Mouse (Mus musculus): Measurements from ENCODE around the gene Fbxo36. TPM values are rescaled to one million over a fixed set of nuclear protein-coding genes. Genes with fewer than 3 reads are reported as not detected.
A peak's percentile ranks its signal among the peaks of the same experiment; 100 is the strongest.

Gene Fbxo36
- total RNA-seq, 2 experiments from 2014 or later, result 1.5 to 1.9 TPM

DNA sequence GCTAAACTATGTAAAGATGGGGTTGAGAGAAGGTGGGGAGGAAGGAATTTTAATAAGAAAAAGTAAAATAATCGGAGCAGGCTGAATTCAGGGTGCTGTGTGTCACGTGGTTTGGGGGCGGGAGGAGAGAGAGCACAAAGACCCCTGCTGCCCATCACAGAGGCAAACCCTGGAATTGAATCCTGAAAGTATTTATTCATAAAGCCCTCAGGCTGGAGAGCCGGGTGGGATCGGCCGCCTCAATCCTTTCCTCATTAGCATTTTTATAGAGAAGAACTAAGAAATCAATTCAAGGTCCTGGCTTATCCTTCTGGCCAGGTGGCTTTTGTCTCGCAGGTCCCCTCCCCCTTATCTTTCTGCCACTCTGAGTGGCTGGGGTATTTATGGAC lies 50.4 kb downstream of the Fbxo36 start:
- no peak for DNase-seq

DNA sequence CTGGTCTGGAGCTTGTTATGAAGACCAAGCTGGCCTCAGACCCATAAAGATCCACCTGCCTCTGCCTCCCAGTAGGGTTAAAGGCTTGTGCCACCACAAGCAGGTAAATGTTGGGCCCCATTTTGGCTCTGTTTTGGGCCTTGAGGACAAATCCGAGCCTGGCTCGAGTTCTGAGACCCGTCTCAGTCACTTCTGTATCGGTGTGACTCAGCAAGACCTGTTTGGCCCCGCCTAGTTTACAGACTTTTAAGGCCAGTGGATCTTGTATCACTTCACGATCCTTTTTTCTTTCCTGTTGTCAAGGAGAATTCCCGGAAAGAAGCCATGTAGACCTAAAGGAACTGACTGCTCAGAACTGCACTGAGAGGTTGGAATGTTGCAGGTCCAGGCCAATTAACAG lies 50.9 kb downstream of the Fbxo36 start:
- no peak for DNase-seq

DNA sequence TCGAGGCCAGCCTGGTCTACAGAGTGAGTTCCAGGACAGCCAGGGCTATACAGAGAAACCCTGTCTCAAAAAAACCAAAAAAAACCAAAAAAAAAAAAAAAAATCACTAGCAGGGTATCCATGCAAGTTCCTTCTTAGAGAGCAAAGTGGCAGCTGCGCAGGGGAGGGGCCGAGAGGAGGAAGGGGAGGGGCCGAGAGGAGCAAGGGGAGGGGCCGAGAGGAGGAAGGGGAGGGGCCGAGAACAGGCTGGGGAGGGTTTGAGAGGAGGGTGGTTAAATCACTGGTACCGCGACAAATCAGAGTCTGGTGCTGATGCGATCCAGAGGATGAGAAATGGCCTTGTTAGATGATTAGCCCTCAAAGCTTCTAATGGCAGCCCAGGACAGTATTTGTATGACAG lies 52.1 kb downstream of the Fbxo36 start:
- DNase-seq, result no peak

DNA sequence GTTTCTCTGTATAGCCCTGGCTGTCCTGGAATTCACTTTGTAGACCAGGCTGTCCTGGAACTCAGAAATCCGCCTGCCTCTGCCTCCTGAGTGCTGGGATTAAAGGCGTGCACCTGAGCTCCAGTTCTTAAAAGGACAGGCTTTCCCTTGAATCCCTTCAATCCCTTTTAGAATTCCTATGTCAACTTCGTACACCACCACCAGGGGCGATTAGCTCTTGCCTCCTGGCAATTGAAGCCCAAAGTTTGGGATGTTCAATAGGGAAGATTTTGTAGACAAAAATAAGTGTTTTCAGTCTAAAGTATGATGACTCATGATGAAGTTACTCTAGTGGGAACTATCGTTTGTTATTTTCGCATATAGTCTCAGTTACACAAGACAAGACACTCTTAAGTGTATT lies 57.7 kb downstream of the Fbxo36 start:
- DNase-seq, result no peak

DNA sequence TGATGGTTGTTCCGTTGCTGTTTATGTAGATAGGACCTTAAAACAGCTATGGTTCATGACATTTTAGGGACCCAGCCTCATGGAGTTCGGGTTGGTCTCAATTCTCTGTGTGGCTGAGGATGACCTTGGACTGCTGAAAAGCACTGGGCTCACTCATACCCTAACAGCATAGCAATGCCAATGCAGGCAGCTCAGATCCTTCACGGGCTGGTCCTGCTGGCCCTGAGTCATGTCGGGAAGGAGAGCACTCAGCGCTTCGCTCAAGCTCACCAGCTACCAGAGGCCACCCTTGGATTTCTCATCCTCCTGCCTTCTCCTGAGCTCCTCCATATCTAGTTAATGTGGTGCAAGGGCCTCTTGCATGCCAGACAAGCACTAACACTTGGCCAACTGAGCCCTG lies 59.5 kb downstream of the Fbxo36 start:
- no peak for DNase-seq

DNA sequence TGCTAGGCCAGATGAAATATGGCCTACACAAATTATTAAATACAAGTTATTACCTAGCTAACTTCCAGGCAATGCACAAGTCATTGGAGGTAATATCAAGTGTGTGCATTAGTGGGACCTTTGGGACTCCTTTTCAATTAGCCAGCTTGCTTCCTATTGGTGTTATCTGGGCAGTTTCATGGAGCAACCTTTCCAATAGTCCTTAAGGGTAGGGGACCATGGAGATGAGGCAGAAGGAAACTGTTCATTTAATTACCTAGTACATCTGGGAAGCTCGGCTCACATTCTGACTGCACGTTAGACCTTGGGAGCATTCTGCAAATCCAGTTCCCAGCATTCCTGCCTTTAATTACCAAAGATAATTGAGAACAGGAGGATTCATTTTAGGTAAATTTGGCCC lies 64.8 kb downstream of the Fbxo36 start:
- no peak for DNase-seq

DNA sequence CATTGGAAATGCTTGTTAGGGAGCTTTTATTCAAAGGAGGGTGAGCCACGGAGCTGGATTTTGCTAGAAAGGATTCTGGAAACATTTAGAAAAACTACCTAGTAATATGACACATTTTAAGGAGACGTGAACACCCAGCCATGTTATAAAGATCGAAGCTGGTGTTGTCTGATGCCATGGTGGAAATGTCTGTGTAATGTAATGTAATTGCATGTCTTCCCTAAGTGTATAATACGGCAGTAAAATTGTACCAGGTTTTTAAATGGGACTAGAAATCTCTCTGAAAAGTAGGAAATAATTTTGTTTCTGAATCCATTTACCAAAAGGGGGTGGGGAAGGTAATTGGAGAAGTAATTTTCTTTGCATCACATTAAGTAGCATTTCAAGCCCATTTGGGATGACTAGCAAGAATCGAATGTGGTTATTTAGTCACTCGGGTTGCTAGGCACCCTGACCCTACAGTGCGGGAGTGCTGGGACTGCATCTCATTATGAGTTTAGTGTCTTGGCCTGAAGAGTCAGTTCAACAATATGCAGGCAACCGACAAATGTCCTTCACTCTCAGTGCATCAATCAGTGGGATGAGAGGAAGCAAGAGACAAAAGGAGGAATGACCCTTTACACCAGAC lies 70.7 kb downstream of the Fbxo36 start:
- no peak for DNase-seq

DNA sequence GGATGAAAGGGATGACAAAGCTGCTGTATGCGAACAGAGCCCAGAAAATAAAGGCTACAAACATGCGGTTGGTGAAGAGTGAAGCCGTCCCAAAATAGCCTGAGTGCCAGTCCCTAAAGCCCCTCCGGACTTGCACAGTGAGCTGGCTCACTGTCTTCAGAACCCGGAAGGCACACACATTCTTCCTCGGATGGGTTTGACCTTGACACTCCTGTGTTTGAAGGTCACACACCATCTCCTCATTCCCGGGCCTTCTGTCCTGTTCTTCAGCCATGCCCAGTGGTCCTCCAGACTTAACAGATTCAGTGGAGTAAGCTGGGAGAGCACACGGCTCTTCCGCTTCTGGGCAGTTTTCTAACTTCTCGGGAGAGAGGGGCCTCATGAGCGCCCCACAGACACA lies 72.9 kb downstream of the Fbxo36 start:
- no peak for DNase-seq

DNA sequence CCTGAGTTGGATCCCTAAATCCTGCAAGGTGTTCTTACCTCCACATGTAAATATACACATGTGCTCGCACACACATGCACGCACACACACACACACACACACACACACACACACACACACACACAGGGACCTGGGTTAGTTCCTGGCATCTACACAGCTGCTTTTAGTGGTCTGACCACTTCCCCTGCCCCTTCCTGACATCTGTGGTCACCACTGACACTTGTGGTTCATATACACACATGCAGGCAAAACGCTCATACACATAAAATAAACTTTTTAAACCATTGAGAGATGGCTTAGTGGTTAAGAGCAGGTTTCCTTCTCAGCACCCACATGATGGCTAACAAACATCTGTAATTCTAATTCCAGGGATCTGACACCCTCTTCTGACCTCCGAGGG lies 75.4 kb downstream of the Fbxo36 start:
- no peak for DNase-seq

DNA sequence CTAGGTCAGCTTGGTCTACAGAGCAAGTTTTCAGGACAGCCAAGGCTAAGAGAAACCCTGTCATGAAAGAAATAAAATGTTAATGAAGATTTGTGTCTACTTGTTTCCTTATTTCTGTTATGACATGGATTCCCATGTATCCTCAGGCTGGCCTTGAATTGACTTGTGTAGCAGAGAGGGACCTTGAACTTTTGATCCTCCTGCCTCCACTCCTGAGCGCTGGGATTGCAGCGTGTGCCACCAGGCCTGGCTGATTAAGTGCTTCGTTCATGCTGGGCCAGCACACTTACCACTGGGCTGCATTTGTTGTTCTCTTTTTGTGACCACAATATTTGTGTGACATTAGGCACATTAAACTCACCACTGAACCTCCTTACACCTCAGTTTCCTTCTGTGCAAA lies 79.2 kb downstream of the Fbxo36 start:
- no peak for DNase-seq

DNA sequence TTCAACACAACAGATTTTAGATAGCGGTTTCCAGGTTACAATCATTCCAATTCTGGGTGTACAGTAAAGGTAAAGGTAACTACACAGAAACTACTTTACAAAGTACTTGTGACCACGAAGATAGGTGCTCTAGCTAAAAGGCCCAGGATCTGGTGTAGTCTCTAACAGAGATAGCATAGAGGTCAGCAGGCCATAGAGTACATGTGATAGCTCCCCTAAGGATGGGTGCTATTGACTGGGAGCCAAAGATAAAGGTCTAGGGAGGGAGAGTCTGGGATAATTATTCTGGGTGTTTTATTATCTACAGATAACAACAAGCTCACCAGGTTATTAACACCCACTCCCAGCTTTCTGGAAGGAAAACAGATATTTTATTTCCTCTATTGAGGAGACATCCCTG lies 83.8 kb downstream of the Fbxo36 start:
- DNase-seq, result no peak

DNA sequence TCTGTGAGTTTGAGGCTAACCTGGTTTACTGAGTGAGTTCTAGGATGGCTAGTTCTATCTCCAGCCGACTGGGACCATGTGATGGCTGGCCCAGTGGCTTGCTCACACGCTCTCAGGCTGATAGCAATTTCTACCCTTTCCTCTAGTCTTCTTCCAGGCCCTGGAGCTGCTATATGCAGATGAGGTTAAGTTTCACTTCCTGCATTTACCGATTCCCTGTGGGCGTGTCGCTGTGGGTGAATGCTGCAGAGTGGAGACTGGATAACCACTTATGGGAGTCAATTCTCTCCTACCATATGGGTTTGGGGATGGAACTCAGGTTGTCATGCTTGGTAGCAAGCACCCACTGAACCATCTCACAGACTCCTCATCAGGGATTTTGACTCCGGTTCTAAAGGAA lies 84.5 kb downstream of the Fbxo36 start:
- DNase-seq, result no peak

DNA sequence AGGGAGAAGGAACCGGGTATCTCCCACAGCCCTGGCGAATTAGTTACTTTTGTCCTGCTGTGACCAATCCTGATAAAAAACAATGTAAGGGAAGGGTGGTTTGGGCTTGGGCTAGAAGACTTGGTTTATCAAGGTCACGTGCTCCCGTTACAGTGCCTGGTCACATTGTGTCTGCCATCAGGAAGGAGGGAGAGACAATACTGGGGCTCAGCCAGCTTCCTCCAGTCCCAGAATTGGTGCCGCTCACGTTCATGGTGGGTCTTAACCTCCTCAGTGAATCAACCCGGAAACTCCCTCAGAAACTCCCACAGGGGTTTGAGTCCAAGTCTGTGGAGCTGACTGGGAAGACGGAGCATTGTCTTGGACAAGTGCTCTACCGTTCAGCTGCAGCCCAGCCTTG lies 86.0 kb downstream of the Fbxo36 start:
- no peak for DNase-seq

DNA sequence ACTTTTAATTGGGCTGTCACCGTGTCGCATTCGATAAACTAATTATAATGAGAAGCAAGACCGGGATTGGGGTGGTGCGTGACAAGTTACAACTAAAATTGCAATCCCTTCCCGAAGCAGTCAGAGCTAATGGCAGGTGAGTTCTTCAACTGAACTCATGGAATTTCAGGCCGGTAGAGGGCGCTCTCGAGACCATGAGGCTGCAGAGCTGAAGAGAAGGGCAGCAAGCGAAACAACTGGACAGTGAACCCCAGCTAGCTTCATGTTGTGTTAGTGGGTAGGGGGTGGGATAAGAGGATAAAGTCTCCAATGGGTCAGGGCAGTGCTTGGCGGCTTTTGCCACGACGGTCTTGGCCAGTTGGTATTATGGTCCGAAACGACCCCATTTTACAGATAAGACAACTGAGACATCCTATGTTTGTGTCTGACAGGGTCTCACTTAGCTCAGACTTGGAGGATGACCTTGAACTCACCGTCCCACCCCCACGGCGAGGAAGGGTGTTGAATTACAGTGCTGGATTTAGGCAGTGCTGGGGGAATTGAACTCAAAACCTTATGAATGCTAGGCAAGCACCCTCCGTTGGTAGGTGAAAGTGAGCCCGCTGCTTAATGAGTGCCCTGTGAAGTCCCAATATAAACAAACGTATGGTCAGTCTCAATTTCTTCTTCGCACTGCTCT lies 94.0 kb downstream of the Fbxo36 start:
- peak; percentile 16 for DNase-seq

DNA sequence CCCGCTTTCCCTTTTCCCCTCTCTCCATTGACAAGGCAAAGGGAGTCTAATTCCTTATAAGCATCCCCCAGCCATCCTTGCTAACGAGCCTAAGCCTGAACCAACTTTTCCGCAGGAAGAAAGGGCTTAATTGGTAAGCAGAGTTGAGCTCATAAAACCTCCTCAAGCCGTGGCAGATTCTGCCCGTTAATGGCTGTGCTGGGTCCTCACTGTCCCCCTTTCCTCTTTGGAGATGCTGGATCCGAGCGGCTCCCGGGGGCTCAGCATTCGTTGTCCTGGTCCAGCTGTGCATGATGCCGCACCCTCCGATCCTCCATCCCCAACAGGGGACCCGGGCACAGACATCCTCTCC lies 94.5 kb downstream of the Fbxo36 start:
- no peak for DNase-seq

DNA sequence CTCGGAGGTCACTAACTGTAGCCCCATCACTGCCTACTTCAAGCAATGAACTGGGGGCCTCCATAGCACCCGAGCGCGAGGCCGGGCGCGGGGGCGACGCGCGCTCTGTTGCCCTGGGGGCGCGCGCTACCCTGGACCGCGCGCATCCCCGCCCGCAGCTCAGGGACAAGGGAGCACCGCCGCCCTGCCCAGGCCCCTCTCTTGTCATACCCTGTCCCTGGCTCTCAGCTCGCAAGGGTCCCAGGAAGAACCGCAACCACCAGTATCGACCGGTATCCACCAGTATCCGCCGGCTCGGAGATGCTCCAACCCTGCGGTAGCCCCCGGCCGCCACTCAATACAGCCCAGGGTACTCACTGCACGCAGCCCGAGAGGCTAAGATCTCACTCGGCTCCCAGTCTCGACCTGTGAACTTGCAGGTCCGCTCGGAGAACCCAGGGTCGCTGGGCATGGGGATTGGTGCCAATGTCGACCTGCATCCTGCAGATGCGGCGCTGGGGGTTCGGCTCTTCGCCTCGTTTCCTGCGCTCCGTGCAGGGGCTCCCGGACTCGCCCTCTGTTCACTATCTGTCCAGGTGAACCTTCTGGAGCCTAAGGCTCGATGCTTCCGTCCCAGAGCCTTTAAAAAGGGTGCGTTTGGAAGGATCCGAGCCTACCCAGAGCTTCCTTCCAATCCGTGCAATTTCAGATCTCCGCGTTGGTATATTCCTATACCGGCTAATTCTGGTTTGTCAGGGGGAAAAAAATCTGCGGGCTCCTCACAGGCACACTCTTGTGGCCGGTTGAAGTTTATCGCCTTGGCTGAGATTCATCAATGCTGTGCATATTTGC lies 95.1 kb downstream of the Fbxo36 start, which contains the start of gene Slc16a14:
Gene Slc16a14 (minus strand): TSS at position 632 of the 831 bp plus-strand sequence.
- no peak for DNase-seq

DNA sequence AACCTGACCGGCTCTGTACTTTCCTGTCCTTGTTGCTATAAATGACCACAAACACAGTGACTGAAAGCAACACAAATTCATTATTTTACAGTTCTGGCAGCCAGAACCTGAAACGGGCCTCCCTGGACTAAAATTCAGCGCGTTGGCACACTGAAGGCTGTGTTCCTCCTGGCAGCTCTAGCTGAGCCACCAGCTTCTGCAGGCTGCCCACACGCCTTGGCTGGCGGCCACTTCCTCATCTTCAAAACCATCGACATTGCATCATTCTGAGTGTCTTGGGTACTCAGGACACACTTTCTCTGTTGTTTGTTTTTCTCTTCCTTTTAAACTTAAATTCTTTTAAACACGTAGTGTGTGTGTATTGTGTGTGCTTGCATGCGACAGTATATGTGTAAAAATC lies 96.0 kb downstream of the Fbxo36 start:
- peak; percentile 12 for DNase-seq

DNA sequence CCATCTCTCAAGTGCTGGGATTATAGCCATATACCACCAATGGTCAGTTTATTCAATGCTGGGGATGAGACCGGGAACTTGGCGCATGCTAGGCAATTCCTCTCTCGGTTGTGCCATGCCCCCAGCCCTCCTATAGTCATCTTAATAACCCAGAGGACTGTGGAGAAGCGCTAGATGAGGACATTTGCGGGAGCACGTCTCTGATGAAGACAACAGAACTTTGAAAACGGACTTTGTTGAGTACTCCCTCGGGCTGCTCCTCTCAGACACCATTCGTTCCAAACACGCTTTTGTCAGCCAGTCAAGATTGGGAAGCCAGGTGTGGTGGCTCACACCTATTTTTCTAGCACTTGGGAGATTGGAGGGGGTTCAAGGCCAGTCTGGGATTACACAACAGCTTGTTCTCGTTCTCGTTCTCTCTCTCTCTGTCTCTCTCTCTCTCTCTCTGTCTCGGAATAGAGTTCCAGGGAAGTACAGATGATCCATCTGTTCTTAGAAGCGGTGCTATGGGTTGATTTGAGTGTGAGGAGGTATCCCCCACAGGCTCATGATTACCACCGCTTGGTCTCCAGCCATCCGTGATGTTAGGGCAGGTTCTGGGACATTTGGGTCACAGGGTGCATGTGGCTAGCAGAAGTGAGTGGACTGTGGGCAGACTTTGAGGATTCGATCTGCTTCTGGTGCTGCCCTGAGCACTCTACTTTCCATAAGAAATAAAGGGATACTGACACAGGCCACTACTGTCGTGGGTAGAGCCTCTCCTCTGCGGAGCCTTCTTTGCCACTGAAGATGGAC lies 97.3 kb downstream of the Fbxo36 start:
- no peak for DNase-seq

DNA sequence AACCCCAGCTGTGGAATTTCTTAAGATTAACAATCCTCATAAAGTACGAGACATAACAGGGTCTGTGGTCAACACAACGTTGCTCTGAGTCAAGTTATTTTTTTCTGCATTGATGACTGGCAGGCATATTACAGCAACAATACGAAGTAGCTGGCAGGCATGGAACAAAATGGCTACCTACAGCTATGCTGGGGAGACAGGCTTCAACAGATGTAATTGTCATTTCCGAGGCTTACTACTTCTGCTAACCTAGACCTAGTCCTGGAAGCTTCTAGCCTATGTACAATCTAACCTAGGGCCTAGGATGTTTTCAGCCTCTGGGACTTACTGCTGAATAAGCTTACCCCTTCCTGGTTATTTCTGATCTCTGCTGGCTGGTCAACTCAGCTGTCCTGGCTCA lies 99.8 kb downstream of the Fbxo36 start:
- no peak for DNase-seq

DNA sequence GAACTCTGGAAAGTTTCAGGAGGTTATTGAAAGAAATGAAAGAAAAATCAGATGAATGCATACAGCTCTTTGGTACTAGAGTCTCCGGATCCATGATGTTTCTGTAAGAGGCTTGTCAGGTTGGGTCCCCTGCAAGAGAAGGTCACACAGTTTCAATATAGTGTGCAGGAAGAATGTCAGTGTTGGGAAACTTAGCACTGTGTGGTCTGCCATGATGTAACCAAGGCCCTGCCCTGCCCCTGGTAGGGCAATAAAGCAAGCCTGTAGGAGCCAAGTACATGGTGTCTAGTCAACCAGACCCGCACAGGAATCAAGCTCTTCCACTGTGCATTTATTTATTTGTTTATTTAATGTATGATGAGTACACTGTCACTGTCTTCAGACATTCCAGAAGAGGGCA lies 100.7 kb downstream of the Fbxo36 start:
- DNase-seq, result no peak

DNA sequence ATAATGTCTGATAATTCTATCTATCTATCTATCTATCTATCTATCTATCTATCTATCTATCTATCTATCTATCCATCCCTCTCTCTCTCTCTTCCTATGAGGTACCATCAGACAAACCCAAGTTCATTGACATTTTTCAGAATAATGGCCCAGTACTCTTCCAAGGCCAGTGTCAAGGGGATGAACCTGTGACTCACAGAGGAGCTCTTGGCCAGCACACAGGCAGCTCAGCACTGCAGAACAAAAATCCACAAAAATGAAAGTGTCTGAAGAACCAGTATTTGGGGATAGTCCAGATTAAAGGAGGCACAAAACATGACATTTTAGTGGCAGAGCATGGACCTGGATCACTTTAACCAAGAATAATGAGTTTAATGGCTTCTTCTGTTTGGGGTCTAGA lies 103.0 kb downstream of the Fbxo36 start:
- DNase-seq, result no peak

DNA sequence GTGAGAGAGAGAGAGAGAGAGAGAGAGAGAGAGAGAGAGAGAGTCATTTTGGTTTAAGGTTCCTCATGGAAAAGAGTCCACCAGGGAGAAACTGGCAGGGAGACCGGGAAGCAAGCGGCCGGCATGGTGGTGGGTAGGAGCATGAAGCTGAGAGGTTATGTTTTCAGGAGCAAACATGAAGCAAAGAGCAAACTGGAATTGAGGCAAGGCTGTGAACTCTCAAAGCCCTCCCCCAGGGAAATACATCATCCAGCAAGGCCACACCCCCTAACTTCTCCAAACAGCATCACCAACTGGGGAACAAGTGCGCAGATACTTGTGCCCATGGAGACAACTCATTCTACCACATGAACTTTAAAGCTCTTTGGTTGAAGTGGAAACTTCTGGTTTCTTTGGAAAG lies 103.9 kb downstream of the Fbxo36 start:
- DNase-seq, result no peak

DNA sequence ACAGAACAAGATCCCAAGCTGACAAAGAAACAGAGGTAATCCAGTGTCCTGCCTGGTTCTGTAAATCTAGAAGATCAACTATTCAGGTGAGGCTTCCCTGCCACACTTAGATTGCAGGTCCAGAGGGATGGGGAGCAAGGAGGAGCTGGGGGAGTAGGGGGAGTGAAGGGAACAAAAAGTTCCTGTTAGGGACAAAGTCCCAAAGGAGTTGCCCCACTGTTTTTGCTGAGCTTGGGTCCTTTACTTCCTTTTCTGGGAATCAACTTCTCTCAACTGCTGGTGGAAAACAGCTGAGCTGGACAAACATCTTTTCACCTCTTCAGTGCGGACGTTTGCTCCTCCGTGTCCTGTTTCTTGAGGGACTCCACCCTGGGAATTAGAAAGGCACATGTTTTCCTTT lies 106.3 kb downstream of the Fbxo36 start:
- no peak for DNase-seq

Data from gastrocnemius, postnatal 25 days (tissue).